Mouse (Mus musculus) ovary, postnatal 36 days (tissue): ENCODE data around the gene Rexo2.
"Not testable (repeated sequence)": the region's sequence is repeated elsewhere in the genome, so short reads cannot be mapped to it uniquely, and the experiment has no call there.

Experiments used
- DNase-seq: peaks from one replicate; pipeline ENCODE4 v3.0.0; 2022; ENCODE audit warnings: low spot score, mixed read lengths

Gene Rexo2

DNA sequence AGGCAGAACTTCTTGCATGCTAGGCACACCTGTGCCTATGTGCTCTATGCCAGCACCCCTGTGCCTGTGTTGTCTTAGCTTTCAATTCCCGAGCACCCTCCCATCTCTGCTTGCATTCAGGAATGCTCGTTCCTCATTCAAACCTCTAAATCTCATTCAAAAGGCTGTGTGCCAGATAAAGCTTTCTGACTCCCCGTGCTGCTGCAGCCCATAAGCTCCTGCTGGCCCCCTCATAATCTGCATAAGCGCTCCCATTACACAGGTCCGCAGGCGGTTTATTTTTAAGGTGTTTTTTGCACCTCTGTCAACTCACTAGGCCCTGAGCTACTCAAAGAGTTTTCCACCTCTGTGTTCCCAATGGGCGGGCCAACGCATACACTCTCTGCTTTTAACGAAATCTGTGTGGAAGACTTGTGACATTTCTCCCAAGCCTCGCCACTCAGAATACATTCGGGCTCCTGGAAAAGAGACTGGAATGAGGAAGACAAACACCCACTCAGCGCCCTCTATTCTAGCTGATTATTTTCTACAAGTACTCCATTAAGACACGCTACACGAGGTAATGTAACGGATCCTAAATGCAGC is 7.9 kb downstream of the Rexo2 start:
- DNase-seq: no peak

DNA sequence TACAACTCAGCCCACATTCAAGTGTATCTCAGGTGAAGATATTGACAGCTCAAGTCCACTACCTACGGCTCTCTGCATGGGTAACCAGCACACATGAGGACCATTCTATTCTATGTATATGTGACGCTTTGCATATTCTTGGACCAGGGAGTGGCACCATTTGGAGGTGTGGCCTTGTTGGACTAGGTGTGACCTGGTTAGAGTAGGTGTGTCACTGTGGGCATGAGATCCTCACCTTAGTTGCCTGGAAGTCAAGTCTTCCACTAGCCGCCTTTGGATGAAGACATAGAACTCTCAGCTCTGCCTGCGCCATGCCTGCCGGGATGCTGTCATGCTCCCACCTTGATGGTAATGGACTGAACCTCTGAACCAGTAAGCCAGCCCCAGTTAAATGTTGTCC is 13.0 kb downstream of the Rexo2 start:
- DNase-seq: not testable (repeated sequence)

DNA sequence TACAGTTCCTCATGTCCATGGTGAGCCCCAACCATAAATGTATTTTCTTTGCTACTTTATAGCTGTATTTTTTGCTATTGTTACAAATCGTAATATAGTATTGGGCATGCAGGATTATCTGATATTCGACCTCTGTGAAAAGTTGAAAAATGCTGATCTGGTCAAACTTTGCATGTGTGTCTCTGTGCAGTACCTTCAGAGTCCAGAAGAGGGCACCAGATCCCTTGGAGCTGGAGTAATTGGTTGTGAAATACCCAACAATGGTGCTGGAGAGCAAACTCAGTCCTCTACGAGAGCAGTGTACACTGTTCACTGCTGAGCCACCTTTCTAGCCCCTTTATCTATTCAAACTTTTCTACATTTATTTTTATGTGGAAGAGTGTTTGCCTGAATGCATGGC is 13.6 kb downstream of the Rexo2 start:
- DNase-seq: peak; percentile 30

DNA sequence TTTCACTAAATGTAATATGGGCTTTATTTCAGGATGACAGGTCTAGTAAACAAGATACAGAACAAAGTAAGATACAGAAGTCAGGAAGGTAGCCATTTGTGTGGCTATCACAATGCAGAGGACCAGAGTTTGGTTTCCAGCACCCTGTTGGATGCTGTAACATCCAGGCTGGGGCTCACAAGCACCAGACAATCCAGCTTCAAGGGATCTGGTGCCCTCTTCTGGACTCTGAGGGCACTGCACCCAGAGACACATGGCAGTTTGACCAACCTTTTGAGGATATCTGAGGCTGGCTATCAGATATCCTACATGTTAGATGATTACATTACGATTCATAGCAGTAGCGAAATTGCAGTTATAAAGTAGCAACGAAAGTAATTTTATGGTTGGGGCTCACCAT is 14.8 kb downstream of the Rexo2 start:
- no peak for DNase-seq

DNA sequence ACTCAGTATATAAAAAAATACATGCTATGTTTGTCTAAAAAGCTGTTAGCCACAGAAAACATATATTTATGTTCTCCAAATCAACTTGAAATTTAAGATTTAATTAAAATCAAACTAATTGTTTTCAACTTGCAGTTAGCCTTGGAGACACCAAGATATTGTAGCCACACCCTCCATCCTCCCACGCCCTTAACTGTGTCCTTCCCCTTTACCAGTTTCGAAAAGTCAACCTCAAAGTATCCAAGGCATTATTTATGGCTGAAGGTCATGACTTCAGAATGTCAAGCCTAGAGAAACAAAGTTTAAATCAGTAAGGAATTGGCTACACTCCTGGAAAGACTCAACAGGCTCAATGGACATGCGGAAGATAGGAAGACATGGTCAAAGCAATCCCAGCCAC is 18.9 kb downstream of the Rexo2 start:
- DNase-seq: no peak

DNA sequence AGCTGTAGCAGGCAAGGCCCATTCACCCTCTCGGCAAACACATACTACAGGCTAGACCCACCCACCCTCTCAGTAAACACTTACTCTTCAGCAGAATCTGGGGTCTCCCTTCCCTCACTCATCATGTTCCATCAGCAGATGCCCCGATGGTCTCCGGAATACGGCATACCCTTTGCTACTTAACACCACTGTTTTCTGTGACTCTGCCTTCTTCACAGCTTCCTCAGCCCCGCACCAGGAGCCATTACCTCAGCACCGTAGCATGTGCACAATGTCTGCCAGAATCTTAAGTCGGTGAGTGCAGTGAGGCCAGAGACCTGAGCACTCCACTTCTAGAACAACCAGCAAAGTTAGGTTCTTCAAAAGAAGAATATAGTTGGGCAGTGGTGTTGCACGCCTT is 19.7 kb downstream of the Rexo2 start:
- DNase-seq: no peak

DNA sequence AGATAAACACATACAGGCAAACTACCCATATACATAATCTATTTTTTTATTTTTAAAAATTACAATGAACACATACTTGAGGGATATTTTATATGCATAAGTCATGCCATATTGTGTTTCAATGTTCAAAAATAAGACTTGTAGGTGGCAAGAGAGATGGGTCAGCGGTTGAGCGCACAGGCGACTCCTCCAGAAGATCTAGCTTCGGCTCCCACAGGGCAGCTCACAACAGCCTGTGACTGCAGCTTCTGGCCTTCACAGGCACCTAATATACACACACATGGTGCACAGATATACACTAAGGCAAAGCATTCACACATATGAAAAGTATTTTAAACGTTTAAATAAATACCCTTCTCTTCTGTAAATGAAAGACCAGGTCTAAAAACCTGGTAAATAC is 21.0 kb downstream of the Rexo2 start:
- DNase-seq: no peak

DNA sequence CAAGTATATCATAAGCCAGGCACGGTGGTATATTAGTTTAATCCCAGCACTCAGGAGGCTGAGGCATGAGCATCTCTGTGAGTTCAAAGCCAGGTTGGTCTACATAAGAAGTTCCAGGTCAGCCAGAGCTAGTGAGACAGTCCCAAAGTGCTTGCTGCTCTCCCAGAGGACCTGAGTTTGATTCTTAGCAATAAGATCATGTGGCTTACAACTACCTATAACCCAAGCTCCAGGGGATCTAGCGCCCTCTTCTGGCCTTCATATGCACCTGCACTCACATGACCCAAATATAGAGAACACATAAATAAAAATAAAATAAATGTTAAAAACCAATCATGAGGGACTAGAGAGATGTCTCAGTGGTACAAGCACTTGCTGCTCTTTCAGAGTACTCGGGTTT is 21.5 kb downstream of the Rexo2 start:
- DNase-seq: no peak

DNA sequence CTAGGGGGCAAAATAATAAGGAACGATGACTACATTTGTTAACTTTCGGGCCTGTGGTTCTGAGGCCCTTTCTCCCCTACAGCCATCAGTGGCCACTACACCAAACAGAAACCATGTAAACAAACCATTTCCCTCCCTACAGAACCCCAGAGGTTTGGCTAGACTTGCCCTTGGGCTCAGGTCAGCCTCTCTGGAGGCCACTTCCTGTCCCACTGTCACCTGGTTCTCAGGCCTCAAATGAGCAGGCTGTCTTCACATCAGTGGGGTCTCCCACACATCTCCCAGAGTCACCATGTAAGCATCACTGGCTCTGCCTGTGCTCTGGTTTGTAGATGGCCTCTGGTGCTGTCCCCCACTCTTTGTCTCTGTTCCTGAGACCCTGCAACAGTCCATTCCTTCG is 24.5 kb downstream of the Rexo2 start:
- no peak for DNase-seq

DNA sequence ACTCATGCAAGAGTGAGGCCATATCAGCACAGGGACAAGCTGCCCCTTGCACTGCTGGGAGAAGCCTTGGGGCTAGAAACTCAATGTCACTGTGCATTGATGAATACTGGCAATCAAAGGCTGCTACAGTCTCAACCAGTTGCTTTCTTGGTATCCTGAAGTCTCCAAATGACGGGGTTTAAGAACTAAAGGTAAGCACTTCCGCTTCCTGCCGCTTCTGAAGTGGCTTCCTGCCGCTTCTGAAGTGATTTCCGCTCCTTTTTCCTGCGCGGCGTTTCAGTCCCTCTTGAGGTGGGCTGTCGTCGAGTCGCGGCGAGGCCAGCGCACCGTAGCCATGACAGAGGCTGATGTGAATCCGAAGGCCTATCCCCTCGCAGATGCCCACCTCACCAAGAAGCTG is 30.4 kb downstream of the Rexo2 start:
- no peak for DNase-seq

DNA sequence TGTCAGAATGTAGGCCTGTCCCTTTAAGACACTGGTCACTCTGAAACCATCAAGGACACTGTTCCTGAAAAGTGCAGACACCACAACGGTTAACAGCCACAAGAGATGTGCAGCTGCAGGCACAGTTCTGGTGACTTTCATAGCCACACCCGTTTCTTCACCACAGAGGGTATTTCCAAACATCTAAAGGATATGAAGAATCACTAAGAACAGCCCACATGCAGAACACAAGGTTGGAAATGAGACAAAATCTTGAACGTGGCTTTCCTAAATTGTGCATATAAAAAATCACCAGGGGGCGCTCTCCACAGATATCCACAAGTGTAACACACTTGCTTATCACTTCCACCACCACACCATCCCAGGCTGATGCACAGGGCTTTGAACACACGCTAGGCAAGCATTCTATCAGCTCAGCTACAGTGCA is 32.6 kb downstream of the Rexo2 start:
- DNase-seq: no peak

DNA sequence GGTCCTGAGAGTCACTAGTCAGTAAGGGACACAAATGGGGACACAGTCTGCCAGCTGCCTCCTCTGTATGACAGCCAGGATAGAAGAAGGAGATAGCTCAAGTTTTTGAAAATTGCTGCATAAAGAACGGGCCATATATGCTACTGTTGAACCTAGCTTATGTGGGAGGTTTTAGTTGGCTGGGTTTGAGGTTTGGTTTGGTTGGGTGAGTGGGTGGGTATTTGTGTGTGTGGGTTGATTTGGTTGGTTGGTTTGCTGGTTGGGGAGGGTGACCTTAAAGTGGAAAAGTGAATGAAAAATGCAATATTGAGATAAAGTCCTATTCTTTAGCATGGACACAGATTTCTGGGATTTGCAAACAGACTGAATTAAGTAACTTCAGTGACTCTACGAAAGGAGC is 35.6 kb downstream of the Rexo2 start:
- no peak for DNase-seq

DNA sequence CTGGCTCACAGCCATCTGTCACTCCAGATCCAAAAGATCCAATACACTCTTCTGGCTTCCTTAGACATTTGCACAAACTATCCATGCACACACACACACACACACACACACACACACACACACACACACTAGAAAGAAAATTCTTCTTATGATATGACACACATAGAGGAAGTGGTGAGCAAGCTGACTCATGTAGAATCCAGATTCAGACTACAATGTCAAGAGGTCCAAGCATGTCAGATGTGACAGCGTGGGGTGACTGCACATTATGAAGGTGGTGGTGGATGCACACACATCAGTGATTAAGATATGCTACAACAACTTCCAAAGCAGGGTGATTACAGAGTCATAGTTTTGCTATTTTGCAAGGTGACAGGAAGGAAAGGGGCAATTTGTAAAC is 36.5 kb downstream of the Rexo2 start:
- no peak for DNase-seq

DNA sequence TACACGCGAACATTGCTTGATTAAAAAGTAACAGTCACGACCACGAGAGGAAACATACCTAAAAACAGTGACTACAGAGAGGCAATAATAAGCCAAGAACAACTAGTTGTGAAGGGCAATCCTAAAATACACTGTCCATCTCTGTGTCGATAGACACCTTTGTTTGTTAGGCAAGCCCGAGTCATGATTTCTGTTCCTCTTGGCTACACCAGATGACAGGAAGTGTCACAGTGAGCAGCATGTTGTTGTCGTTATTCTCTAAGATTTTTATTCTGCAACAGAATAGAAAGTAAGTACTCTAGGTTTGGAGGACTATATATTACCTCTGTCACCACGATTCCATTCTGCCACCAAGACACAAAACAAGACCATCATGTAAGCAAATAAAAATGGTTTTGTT is 48.0 kb downstream of the Rexo2 start:
- no peak for DNase-seq

DNA sequence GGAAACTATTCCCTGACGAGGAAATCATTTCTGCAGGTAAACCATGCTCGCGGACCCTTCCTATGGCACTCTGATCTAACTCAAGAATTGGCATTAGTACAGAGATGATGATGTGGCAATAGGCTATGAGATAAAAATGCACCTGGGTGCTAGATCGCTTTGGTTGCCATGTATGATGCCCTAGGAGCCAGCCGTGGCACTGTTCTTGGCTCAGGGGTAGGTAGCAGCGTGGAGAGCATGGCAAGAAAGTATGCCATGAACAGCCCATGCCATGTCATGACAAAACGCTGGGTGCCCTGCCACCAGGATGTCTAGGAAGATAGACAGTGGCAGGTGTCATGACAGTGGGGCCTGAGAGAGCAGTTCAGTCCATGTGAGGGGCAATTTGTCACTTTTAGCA is 53.2 kb downstream of the Rexo2 start:
- DNase-seq: no peak

DNA sequence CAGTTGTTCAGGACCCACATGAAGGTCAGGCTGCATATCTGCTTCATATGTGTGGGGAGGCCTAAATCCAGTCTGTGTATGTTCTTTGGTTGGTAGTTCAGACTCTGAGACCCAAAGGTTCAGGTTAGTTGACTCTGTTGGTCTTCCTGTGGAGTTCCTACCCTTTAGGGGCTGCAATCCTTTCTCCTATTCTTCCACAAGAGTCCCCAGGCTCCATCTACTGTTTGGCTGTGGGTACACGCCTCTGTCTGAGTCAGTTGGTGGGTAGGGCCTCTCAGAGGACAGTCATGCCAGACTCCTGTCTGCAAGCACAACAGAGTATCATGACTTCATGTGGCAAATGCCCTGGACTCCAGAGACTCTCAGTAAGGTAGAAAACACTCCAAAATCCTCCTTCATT is 57.2 kb downstream of the Rexo2 start:
- no peak for DNase-seq

DNA sequence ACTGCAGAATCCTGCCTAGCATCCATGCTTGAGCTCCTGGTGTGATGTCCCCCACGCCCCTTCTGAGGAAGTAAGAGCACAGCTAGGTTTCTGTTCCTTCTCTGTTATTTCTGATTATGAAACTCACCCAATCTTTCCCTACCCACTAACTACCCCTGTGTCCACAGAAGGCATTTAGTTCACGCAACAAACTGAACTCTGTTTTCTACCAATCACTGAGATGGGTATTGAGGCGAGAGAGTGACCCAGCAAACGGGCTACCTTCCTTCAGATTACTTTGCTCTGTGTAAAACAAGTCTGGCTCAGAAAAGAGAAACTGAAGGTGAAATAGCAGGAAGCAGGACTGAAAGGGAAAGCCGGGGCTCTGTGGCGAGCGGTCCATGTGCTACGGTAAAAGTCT is 58.0 kb downstream of the Rexo2 start:
- no peak for DNase-seq

DNA sequence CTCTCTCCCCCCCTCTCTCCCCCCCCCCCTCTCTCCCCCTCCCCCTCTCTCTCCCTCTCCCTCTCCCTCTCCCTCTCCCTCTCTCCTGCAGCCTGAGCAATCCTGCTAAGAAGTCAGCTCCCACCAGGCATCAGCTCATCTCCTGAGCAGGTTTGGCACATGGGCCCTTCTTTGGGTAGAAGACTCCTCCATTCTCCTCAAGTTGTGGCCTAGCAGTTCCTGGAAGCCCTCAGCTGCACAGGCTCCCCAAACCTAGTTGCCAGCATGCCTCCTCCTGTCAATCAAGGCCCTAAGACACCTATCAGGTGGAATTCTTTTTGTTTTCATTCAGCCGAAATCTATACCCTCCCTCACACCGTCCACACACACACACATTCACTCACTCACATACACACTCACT is 58.9 kb downstream of the Rexo2 start:
- DNase-seq: no peak

DNA sequence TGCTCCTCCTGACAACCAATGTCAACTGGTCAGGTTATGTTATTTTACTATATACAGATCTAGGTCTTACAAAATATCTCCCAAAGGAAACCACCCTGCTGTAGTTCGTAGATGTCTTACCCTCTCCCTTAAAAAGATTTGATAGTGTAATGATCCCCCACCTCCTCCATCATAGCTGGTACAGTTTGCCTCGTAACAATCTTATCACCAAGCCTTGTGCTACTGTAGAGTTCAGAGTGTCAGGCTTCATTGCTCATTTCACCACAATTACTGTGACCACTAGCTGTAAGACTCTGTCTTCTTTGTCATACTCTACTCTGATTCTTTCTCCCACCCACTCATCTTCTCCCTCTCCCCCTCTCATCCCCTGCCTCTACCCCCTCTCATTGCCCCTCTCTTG is 59.4 kb downstream of the Rexo2 start:
- no peak for DNase-seq

DNA sequence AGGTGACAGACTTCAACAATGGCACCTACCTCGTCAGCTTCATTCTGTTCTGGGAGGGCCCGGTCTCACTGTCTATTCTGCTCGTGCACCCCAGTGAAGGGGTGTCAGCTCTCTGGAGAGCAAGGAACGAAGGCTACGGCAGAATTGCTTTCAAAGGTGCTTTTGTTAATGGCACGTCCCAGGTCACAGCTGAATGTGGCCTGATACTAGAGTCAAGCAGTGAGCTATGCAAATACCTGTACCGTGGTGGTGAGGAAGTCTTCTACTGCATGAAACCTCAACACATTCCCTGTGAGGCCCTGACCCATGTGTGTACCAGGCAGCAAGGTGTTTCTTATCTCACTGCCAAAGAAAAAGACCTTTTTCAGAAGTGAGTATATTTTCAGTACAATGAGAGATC is 60.0 kb downstream of the Rexo2 start:
- DNase-seq: no peak

DNA sequence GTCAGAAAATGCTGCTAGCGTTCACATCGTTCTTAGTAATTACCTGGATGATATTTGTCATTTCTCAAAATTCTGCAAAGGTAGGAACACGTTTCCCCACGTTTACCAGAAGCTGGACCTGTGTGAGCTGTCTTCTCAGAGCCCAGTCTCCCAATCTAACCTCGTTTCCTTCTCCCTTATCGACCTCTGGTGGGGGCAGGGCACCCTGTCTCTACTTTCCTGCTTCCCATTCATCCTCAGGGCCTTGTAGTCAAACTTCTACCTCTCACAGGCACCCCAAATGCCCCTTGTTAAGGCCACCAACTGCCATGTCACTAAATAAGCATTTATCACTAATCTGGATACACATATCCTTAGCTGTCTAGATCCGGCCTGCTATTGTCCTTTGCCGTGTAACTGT is 61.6 kb downstream of the Rexo2 start:
- no peak for DNase-seq
